Mouse (Mus musculus) mature B cell (primary cell): ENCODE measurements around the gene Rgs12.

Experiments
- in situ Hi-C: fragments of 300-500 bp; cut with MboI; formaldehyde crosslinking; loops from 2 replicates; pipeline ENCODE4 v1.14.3; 2019

Rgs12 gene

DNA sequence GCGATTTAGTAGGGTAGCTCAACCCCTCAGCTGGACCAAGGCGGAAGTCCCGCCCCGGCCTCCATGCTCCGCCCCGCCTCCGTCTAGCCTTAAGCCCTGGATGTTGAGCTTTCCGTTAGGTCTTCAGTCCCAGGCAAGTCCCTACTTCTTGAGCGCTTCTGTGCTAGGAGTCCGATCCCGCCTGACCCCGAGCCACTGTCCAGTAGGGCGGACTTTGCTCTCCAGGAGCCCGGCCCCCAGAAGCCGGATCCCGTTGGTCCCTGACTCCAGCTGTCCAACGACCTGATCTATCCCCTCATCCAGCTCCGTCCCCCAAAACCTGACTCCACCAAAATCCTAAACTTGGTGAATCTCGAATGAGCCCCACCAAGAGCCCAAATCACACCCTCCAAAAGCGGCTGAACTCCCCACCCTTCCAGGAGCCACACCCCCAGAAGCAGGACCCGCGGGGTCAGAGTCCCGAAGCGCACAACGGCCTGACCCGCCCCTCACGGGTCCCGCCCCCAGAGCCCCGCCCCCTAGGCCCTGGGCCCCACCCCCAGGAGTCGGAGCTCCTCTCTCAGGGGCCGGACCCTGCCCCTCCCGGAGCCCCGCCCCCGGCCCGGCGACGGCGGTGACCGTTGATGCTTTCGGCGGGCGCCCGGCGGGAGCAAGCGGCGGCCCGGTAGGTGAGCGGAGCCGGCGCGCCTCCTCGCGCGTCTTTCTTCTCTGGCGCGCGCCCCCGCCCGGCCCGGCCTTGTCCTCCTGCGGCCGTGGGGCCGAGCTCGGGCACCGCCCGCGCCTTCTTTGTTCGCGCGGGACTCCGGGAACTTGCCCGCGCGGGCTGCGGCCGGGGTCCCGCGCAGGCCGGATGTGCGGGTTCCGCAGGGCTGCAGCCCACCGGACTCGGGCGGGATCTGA, at the start of gene Rgs12:
Rgs12 (plus strand) TSS at position 585 of the 900 bp plus-strand sequence.
- in situ Hi-C loops: no loop called here

DNA sequence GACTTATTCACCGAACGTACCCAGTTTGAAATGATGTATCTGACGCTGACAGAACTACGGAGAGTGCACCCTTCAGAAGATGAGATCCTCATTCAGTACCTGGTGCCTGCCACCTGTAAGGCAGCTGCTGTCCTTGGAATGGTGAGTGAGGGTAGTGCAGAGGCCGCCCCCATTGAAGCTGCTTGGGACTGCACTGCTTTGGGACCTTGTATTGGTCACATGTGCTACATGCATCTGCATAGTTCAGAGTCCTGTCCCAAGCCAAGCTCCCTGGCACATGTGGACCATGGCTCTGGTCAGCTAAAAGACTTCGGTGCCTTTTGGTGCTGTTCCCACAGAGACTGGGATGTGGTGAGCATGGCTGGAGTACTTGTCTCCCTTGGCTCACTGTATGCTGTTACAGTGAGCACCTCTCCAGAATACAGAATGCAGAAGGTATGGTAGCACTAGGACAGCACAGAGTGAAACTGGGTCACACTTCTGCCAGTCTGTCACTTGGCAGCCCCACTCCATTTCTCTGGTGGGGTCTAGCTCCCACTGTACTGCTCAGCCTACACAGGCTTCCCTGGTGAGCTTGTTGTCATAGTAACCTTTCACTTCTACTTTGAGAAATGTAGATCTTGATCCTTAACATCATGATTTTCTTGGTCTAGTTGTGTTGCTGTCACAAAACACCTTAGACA, 49.3 kb upstream of the Rgs12 start:
- in situ Hi-C loops: no loop called here

DNA sequence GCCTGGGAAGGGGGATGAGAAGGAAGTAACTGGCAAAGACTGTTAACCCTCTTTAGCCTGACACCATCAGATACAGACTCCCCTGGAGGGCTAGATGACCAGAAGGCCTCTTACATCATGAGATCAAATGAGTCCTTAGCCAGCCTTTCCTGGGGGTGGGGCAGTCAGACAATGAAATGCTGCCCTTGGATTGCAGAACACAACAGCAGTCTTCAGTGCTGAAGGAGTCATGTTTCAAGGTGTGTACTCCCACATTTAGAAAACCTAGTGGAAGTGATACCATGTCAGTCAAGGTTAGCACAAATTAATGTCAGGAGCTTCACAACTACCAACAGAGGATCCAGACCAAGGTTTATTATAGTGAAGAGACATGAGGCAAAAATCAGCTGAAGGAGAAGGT, 46.9 kb upstream of the Rgs12 start:
- in situ Hi-C loops: no loop called here

DNA sequence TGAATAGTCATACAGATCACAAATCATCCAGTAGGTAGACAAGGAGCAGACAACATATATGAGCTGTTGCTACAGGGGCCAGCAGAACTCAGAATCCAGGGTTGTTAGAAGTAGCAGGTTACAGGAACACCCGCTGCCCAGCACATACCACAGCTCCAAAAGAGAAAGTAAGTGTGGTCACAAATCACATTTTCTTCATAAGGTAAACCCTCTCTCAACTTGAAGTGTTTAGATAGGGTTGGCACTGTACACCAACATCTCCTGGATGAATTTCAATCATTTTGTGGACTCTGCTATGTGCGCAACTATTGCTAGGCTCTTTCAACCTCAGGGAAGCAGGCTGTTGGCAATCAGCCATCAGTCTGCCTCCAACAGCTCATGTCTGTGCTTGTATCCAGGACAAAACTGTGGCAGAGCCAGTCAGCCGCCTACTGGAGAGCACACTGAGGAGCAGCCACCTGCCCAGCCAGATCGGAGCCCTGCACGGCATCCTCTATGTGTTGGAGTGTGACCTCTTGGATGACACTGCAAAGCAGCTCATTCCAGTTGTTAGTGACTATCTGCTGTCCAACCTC, 46.3 kb upstream of the Rgs12 start:
- in situ Hi-C loops: no loop called here

DNA sequence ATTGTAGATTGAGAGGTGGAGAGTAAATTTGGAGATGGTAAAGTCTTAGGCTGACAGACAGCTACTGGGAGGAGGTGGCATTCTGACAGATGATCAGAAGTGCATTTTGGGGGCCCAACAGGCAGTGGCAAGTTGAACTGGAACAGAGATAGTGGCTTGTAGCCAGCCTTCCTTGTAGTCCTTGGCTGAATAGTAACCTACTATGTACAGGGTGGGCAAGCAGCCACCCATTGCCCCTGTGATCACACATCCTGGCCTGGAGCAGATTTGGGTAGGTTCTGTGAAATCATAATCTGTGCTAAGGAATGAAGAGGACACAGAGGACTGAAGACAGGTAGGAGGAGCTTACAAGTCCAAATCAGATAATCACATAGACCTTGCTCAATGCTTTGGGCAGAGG, 44.8 kb upstream of the Rgs12 start:
- in situ Hi-C loops: no loop called here

DNA sequence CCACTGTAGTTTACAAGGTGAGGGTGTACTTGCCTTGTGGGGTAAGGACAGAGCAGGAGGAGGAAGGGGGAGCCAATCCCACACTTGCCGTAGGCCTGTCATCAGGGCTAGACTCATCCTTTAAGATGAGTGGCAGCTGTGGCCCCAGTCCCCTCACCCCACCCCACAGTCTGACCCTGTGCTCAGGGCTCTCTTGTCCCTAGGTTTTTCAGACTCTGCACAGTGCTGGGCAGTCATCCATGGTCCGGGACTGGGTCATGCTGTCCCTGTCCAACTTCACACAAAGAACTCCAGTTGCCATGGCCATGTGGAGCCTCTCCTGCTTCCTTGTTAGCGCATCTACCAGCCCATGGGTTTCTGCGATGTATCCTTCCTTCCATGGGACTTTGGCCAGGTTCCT, 42.0 kb upstream of the Rgs12 start:
- in situ Hi-C loops: no loop called here

DNA sequence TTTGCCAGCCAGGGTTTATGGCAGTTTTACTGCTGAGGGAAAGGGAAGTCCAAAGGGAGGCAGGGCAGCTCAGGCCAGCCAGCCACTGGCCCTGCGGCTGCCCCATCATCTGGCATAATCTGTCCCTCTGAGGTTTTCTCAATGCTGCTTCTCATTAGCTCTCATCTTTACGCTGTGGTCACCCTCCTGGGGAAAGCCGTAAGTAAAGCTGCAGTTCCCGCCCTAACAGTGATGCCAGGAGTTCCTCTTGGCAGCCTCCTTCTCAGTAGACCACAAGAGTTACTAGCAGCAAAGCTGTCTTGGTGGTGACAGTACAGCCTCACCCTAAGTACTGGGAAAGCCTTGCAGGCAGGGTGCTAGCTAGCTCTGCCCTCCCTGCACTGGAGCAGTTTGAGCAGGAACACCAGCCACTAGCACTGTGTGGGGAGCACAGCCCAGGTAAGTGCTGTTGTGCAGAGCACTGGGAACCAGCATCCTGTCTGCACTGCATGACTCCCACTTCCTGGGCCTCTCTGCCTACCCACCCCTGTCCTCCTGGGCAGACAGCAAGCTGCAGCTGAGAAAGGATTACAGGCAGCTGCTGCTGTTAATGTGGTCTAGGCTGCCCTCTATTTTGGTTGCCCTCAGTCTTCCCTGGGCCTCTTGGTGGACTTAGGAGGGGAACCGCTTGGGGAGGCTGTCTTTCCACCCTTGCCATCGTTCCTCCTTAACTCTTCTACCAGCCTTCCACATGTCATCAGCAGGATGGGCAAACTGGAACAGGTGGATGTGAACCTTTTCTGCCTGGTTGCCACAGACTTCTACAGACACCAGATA, 41.1 kb upstream of the Rgs12 start, which contains the start of gene Msantd1:
Msantd1 (plus strand) TSS at position 103 of the 816 bp plus-strand sequence.
- in situ Hi-C loops: no loop called here

DNA sequence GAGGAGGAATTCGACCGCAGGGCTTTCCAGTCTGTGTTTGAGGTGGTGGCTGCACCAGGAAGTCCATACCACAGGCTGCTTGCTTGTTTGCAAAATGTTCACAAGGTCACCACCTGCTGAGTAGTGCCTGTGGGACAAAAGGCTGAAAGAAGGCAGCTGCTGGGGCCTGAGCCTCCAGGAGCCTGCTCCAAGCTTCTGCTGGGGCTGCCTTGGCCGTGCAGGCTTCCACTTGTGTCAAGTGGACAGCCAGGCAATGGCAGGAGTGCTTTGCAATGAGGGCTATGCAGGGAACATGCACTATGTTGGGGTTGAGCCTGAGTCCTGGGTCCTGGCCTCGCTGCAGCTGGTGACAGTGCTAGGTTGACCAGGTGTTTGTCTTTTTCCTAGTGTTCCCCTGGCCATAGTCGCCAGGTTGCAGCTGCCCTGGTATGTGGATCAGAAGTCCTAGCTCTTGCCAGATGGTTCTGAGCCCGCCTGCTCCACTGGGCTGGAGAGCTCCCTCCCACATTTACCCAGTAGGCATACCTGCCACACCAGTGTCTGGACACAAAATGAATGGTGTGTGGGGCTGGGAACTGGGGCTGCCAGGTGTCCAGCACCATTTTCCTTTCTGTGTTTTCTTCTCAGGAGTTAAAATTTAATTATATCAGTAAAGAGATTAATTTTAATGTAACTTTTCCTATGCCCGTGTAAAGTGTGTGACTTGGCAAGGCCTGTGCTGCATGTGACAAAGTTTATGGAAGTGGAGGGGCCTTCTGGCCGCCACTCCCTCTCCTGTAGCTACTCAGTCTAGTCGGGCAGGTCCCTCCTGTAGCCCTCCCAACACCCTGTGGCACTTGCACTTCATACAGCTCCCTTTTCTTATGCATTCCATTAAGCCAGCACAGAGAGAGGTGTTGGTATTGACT, 40.3 kb upstream of the Rgs12 start:
- in situ Hi-C loops: no loop called here

DNA sequence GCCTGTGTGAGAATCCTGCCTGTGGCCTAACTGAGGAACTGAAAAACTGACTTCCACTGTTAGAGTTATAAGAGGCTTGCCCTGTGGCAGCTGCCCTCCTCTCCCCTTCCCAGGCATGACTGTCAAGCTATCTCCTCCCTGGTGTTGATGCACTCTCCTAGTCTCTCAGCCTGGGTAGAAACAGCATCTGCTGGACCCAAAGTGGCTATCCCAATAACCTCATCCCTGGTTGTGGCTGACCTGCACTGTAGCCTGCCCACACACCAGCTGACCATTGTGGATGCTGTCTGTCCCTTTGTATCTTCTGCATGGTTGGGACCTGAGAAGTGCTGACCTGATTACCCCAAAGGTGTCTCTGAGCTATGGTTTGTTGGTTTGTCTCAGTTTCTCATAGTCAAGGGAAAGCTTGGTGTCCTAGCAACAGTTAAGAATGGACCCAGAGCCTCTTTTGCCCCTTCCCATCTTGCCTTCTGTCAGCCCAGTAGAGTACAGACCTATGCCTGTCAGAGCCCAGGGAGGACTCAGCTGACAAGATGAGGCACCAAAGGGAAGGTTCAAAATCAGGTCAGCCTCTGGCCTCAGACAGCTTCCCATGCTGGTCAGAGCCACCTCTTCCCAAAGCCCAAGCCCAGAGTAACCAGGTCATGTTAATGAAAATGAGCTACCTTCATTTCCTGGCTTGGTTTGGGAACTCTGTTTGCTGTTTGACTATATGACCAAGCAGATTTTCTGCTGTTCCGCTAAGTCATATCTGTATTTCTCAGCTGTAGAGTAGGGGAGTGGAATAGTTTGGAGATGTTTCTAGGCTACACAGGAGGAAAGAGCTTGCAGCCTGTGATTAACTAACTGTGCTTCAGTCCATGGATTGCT, 39.4 kb upstream of the Rgs12 start:
- in situ Hi-C loops: no loop called here

DNA sequence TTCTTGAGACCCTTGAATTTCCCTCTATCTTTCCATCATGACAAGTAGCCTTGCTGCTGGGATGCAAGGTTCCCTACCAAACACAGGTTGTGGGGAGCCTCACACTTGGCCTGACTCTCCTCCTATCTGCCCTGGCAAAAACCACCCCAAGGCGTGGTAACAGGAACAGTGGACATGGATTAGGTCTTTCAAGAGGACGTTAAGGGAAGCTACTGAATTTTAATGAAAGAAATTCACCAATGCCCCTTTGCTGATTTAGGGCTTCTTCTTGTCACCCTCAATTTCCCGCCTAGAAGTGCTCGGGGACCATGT, 38.8 kb upstream of the Rgs12 start:
- in situ Hi-C loops: no loop called here

DNA sequence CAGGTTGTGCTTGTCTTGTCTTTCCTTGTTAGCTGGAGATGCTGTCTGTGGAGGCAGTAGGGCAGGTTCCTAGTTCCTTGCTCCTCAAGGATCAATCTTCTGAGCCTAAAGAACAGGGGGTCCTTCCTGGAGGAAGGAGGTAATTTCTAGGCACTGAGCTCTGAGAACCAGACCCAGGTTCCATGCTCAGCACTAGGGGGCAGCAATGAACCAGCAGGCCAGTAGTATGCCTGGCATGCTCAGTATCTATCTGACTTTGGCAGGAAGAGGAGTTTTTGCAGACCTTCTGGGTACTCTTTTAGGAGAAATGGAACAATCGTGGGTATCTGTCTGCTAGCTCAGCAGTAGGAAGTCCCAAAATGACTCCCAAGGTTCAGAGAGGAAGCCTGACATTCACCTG, 33.4 kb upstream of the Rgs12 start:
- in situ Hi-C loops: no loop called here

DNA sequence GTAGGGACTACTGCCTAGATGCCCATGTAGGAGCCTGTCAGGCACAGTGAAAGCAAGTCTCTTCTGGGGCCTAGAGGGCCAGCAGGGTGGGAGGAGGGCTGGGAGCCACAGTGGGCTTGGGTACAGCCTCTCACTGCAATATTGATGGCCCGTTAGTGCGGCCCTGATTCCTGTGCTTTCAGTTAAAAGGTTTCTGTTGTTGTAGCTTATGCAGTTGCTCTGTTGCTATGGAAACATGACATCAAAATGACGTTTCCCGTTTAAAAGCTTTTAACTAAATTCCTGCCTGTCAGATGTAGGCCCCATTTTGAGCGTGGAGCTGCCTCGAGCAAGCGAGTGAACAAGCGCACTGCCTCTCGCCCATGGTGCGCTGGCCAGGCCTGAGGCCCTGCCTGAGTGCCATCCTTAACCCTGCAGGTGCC, 32.0 kb upstream of the Rgs12 start:
- in situ Hi-C loops: no loop called here

DNA sequence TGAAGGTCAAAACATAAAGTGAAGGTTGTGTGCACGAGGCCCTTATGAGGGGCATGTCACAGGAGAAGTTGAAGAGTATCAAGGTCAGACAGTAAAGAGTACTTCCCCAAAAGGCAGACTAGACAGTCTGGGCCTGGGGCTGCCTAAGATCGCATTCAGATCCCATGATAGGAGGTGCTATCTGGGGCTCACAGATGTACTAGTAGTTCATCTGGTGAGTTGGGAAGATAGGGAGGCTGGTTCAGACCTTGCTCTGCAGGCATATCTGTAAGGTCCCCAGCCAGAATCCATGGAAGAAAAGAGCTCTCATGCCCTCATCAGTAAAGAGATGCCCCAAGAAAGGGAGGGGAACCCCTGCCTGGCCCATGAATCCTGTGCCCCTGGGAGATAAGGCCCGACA, 30.5 kb upstream of the Rgs12 start:
- in situ Hi-C loops: no loop called here

DNA sequence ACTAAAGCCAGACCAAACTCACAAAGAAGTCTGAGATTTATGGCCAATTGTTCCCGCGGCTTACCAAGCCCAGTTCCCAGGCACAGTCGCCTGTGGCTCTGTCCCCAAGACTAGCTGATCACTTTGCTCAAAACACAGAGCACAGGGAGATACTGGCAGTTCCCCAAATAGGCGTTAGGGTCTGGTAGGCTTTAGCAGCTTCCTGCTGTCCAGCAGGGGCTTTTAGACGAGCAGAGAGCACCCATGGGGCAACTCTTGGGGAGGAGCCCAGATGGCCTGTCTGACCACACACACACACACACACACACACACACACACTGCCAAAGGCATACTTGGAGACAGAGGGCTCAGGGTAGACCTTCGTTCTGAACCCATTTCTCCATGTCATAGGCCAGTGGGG, 26.7 kb upstream of the Rgs12 start:
- in situ Hi-C loops: no loop called here

DNA sequence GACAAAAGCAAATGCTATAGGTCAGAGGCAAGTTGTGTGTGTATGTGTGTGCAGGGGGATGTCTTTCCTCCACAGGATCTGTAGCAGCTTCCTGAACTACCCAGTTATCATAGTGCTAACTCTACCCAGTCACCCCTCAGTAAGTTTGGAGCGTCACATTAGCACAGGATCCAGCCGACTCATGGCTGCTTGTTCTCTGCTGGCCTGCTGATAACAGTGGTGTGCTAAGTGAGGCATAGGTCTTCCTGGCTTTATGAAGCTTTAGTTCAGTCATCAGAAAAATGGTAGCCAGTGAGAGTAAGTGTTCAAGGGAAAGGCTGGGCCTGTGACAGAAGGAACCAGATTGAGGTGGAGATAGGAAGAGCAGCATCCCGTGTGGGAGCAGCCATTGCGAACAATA, 25.3 kb upstream of the Rgs12 start:
- in situ Hi-C loops: no loop called here

DNA sequence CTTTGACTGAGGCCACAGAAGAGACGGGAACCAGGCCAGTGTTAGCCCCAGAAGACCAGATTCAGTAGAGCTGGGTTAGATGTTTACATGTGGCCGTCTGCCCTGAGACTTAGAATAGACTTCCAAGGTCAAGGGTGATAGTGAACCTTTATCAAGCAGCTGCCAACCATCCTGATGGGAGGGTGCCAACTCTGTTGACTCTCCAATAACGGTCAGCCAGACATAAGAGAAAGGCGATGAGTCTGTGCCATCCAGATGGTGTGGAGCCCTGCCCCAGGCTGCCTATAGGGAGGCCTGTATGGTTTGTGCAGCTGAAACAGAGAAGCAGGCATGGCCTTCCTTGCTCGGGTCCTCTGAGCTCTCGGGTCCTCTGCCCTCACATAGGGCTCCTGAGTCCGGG, 24.7 kb upstream of the Rgs12 start:
- in situ Hi-C loops: no loop called here

DNA sequence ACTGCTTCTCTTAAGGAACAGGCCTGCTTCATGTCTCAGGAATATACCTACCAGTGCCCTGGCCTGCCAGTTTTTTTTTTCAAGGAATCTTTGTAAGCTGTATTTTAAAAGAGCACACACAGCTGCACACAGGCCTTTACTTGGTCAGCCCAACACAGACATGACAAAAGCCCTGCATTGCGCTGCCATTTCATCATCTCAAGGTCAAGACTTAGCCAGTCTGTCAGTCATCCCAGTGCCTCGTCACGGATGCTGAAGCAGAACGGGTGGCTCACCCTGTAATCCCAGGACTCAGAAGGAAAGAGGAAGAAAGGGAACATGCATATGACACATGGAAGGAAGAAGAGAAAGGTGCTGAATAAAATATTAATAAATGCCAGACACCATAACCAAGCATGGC, 21.6 kb upstream of the Rgs12 start:
- in situ Hi-C loops: no loop called here

DNA sequence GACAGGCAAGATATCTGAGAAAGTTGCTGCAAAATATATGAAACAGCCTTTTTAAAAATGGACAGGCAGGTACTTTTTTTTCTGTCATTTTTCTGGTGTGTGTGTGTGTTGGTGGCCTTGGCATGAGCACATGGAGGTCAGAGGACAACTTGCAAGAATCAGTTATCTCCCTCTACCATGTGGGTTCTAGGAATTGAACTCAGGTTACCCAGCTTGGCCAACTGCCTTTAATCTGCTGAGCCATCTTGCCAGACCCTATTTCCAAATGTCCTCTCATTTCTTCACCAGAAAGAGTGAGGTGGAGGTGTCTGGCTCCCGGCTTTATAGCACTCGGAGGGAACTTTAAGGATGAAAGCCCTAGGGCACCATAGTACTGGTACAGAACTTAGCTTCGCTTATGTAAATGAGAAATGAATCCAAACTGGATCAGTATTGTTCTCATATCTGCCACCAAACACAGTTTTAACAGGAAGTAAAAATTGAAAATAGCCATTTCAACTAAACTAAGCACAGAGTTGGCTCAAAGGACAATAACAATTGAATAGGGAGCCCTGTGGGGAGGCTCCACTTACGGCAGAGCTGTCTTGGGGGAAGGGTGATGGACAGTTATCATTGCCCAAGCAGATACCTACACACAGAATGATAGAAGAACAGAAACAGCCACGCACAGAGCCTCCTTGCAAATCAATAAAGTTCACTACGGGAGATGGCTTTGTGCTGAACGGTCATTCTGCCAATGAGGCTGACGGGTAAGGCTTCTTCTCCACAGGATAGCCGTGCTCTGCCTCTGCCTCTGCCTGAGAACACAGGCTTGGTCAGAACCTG, 18.9 kb upstream of the Rgs12 start:
- in situ Hi-C loops: no loop called here

DNA sequence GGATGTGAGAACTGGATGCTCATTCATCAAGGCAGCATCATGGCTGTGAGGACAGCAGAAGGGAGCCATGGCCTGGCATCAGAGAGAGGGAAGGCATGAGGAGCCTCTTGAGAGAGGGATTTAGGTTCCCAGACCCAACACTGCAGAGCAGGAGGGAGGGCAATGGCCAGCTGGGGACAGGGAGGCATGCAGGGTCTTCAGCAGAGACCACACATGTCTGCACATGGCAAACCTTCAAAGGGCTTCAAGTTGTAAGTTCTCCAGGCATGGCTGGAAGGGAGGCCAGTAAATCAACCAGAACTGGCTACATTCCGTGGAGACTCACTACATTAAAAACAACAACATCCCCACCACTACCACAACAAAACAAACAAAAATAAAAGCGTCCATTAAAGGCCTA, 18.2 kb upstream of the Rgs12 start:
- in situ Hi-C loops: no loop called here
